Mouse (Mus musculus) C2C12 (cell line): ENCODE data around the gene Strn3. TPM values are rescaled to one million over a fixed set of nuclear protein-coding genes. Genes with fewer than 3 reads are reported as not detected.
"Not testable (repeated sequence)": the region's sequence is repeated elsewhere in the genome, so short reads cannot be mapped to it uniquely, and the experiment has no call there.

Source experiments
- H3K27me3 ChIP-seq: one replicate; pipeline ENCODE4 v1.6.1; 2011; ENCODE audit not compliant: control insufficient read depth, insufficient read depth, insufficient read length
- H3K36me3 ChIP-seq: one replicate; pipeline ENCODE4 v1.6.1; 2011; ENCODE audit not compliant: control insufficient read depth, insufficient read depth
- H3K4me3 ChIP-seq: one replicate; pipeline ENCODE4 v1.5.1; 2011; ENCODE audit warnings: mild to moderate bottlenecking, control low read depth; ENCODE audit not compliant: poor library complexity, insufficient read depth, severe bottlenecking
- H3K79me2 ChIP-seq: one replicate; pipeline ENCODE4 v1.6.1; 2011; ENCODE audit not compliant: control insufficient read depth, insufficient read depth
- H3K79me3 ChIP-seq: one replicate; pipeline ENCODE4 v1.6.1; 2011; ENCODE audit warnings: low read depth, control low read depth
- H3ac ChIP-seq: one replicate; pipeline ENCODE3; 2011; ENCODE audit warnings: low read depth; ENCODE audit not compliant: control insufficient read depth, insufficient read length
- CEBPB ChIP-seq: IDR thresholded peaks from one replicate; pipeline ENCODE4 v1.6.1; 2011; ENCODE audit warnings: low read depth, mild to moderate bottlenecking, control low read depth, moderate library complexity
- CTCF ChIP-seq: IDR thresholded peaks from one replicate; pipeline ENCODE4 v1.5.1; 2011; ENCODE audit not compliant: control insufficient read depth, insufficient read depth, insufficient read length
- FOSL1 ChIP-seq: IDR thresholded peaks from one replicate; pipeline ENCODE4 v1.8.0; 2011; ENCODE audit warnings: mild to moderate bottlenecking, low read length; ENCODE audit not compliant: poor library complexity, insufficient read depth, severe bottlenecking
- MAX ChIP-seq: IDR thresholded peaks from one replicate; pipeline ENCODE4 v1.6.1; 2011; ENCODE audit warnings: mild to moderate bottlenecking, control low read depth
- MYOD1 ChIP-seq: IDR thresholded peaks from one replicate; pipeline ENCODE4 v1.6.1; 2011; ENCODE audit warnings: low read depth; ENCODE audit not compliant: control insufficient read depth, insufficient read length
- MYOG ChIP-seq: IDR thresholded peaks from one replicate; pipeline ENCODE4 v1.6.1; 2011; ENCODE audit not compliant: control insufficient read depth, insufficient read length; ENCODE audit errors: extremely low read depth
- USF1 ChIP-seq: IDR thresholded peaks from one replicate; pipeline ENCODE4 v1.6.1; 2011; ENCODE audit warnings: low read depth, mild to moderate bottlenecking, control low read depth, moderate library complexity
- polyA plus RNA-seq: library from polyadenylated mRNA; unstranded; fragments of >200 nt; fragmentation: generic; extraction: Trizol; gene quantifications from one replicate; pipeline ENCODE4 v1.2.1, GENCODE M21; 2012; ENCODE audit warnings: missing spikeins

The Strn3 gene
- polyA plus RNA-seq, 1 experiment, result 20.5 TPM

GRCm38 (mm10) chr12:51671231-51671891 is 20.3 kb downstream of the Strn3 start:
- Histone ChIP-seq H3K27me3 (no peaks in the 10 kb centered on the region), H3ac (no peak overlapping the region), H3K4me3 (no peak overlapping the region), H3K79me2 (peaks cover 100% of the 10 kb centered on the region), H3K36me3 (peaks cover 5% of the 10 kb centered on the region), H3K79me3 (peaks cover 99% of the 10 kb centered on the region)
- TF ChIP-seq MYOG (no peak), USF1 (no peak), MYOD1 (no peak), MAX (no peak), CTCF (no peak), FOSL1 (no peak), CEBPB (no peak)

GRCm38 (mm10) chr12:51666708-51667430 is 24.8 kb downstream of the Strn3 start:
- Histone ChIP-seq H3K79me2 (peaks cover 100% of the 10 kb centered on the region), H3K27me3 (no peaks in the 10 kb centered on the region), H3ac (no peak overlapping the region), H3K36me3 (no peaks in the 10 kb centered on the region), H3K79me3 (peaks cover 99% of the 10 kb centered on the region), H3K4me3 (no peak overlapping the region)
- TF ChIP-seq CTCF, result no peak
- TF ChIP-seq MYOG, result no peak
- TF ChIP-seq FOSL1, result no peak
- no peak for TF ChIP-seq USF1
- TF ChIP-seq CEBPB, result no peak
- no peak for TF ChIP-seq MYOD1
- TF ChIP-seq MAX, result no peak

GRCm38 (mm10) chr12:51663908-51664307 is 27.8 kb downstream of the Strn3 start:
- TF ChIP-seq MYOG, result no peak
- TF ChIP-seq MAX, result no peak
- no peak for TF ChIP-seq CEBPB
- TF ChIP-seq CTCF, result no peak
- no peak for TF ChIP-seq MYOD1
- no peak for TF ChIP-seq USF1
- no peak for TF ChIP-seq FOSL1
- no peaks in the 10 kb centered on the region for H3K36me3 ChIP-seq
- no peak overlapping the region for H3ac ChIP-seq
- no peak overlapping the region for H3K4me3 ChIP-seq
- H3K27me3 ChIP-seq, result no peaks in the 10 kb centered on the region
- peaks cover 99% of the 10 kb centered on the region for H3K79me3 ChIP-seq
- H3K79me2 ChIP-seq, result peaks cover 100% of the 10 kb centered on the region

- Histone ChIP-seq H3ac (no peak overlapping the region), H3K36me3 (peaks cover under 1% of the 10 kb centered on the region), H3K4me3 (no peak overlapping the region), H3K27me3 (no peaks in the 10 kb centered on the region), H3K79me2 (peaks cover 100% of the 10 kb centered on the region), H3K79me3 (peaks cover 97% of the 10 kb centered on the region)
- TF ChIP-seq MYOD1 (no peak), CTCF (no peak), USF1 (no peak), CEBPB (no peak), FOSL1 (no peak)
These were observed 28.7 kb downstream of the Strn3 start for GRCm38 (mm10) chr12:51663011-51663410.

- H3K4me3 ChIP-seq, result no peak overlapping the region
- H3ac ChIP-seq, result no peak overlapping the region
- TF ChIP-seq MAX, result no peak
- no peak for TF ChIP-seq MYOG
- no peak for TF ChIP-seq MYOD1
- TF ChIP-seq USF1, result no peak
- TF ChIP-seq CEBPB, result no peak
- no peak for TF ChIP-seq CTCF
- TF ChIP-seq FOSL1, result no peak
- H3K79me2 ChIP-seq, result peaks cover 91% of the 10 kb centered on the region
- peaks cover 71% of the 10 kb centered on the region for H3K79me3 ChIP-seq
- H3K36me3 ChIP-seq, result peaks cover 45% of the 10 kb centered on the region
- H3K27me3 ChIP-seq, result no peaks in the 10 kb centered on the region
These were observed 35.7 kb downstream of the Strn3 start for GRCm38 (mm10) chr12:51655944-51656465.

GRCm38 (mm10) chr12:51649401-51649800 is 42.3 kb downstream of the Strn3 start:
- H3K36me3 ChIP-seq, result peaks cover 73% of the 10 kb centered on the region
- not testable (repeated sequence) for H3K27me3 ChIP-seq, H3ac ChIP-seq, H3K4me3 ChIP-seq
- H3K79me2 ChIP-seq, result peaks cover 33% of the 10 kb centered on the region
- H3K79me3 ChIP-seq, result peaks cover 21% of the 10 kb centered on the region
